Mouse (Mus musculus) stomach, postnatal 0 days (tissue): ENCODE results near the gene Tmem37. TPM values are rescaled to one million over a fixed set of nuclear protein-coding genes. Genes with fewer than 3 reads are reported as not detected.

Experiments
- ATAC-seq: fragments of 200-750 bp; cut with Nextera tagmentation; 2 replicates; pipeline ENCODE4 v1.8.0; 2017; ENCODE audit not compliant: low FRiP score, low TSS enrichment
- DNase-seq: peaks from one replicate; pipeline ENCODE4 v3.0.0-alpha.2; 2016; ENCODE audit warnings: low spot score
- H3K27ac ChIP-seq: fragments of 300-500 bp; sonication (generic); replicated peaks from 2 replicates; pipeline ENCODE4 v1.5.1; 2014; ENCODE audit warnings: mild to moderate bottlenecking, control low read depth
- H3K27me3 ChIP-seq: fragments of 300-500 bp; sonication (generic); 2 replicates; pipeline ENCODE4 v1.6.1; 2014; ENCODE audit warnings: low read length; ENCODE audit not compliant: control insufficient read depth, insufficient read depth
- H3K36me3 ChIP-seq: fragments of 300-500 bp; sonication (generic); 2 replicates; pipeline ENCODE4 v1.6.1; 2014; ENCODE audit warnings: low read length, mixed read lengths; ENCODE audit not compliant: control insufficient read depth, insufficient read depth
- H3K4me1 ChIP-seq: fragments of 300-500 bp; sonication (generic); replicated peaks from 2 replicates; pipeline ENCODE4 v1.6.1; 2014; ENCODE audit warnings: antibody characterized with exemption; ENCODE audit not compliant: control insufficient read depth, insufficient read depth
- H3K4me2 ChIP-seq: fragments of 300-500 bp; sonication (generic); replicated peaks from 2 replicates; pipeline ENCODE4 v1.6.1; 2014; ENCODE audit warnings: low read depth, mild to moderate bottlenecking, control low read depth, moderate library complexity
- H3K4me3 ChIP-seq: fragments of 300-500 bp; sonication (generic); 2 replicates; pipeline ENCODE4 v1.5.1; 2014; ENCODE audit warnings: low read depth, low read length, control low read depth
- H3K9ac ChIP-seq: fragments of 300-500 bp; sonication (generic); 2 replicates; pipeline ENCODE4 v1.6.1; 2014; ENCODE audit warnings: mild to moderate bottlenecking, low read length, control low read depth, mixed read lengths
- H3K9me3 ChIP-seq: fragments of 300-500 bp; sonication (generic); 2 replicates; pipeline ENCODE4 v1.6.1; 2016; ENCODE audit warnings: low read length; ENCODE audit not compliant: control insufficient read depth
- CTCF ChIP-seq: IDR thresholded peaks from 2 replicates; pipeline ENCODE4 v1.5.1; 2016; ENCODE audit warnings: antibody characterized with exemption, low read depth, mild to moderate bottlenecking, moderate library complexity
- EP300 ChIP-seq: optimal IDR thresholded peaks from 2 replicates; pipeline ENCODE3; 2016; ENCODE audit warnings: antibody characterized with exemption
- WGBS: fragments of 180-500 bp; shearing (Covaris S2); extraction: QIAGEN DNeasy Blood & Tissue Kit; methylation state at CpG from one replicate; pipeline ENCODE4 v1.1.7; 2014; 5-methylcytosine and 5-hydroxymethylcytosine counted together
- polyA plus RNA-seq: library from polyadenylated mRNA; unstranded; fragments of >200 nt; fragmentation: Nextera tagmentation; extraction: Ambion mirVana; gene quantifications from 2 replicates; pipeline ENCODE4 v1.2.1, GENCODE M21; 2015

Tmem37 gene
- polyA plus RNA-seq, 1 experiment from 2014 or later = 8.8 TPM

DNA sequence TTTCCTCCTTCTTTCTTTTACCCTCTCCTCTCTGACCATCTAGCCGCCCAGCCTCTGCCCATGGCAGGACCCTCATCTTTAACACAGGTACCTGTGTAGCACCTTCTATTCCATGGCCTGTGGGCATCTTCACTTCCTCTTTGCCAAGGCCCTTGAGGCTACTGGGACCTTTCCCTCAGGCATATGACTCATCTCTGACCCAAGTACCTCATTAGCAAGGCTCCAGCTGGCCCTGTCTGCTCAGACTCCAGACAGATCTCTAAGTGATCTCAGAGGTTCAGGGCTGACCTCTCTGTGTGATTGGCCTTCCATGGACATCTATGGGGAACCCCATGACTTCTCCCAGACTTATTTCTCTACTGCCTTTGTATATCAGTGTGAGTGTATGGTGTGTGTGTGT lies 6.8 kb upstream of the Tmem37 start:
- Histone ChIP-seq H3K4me1 (0 out of 2 replicates have a peak, but pooled peaks cover 2% of the 10 kb centered on the region), H3K9ac (no peak overlapping the region), H3K36me3 (no peaks in the 10 kb centered on the region), H3K4me2 (no peak overlapping the region), H3K27ac (no peak overlapping the region), H3K27me3 (no peaks in the 10 kb centered on the region), H3K9me3 (no peaks in the 10 kb centered on the region), H3K4me3 (no peak overlapping the region)
- WGBS = 94% methylated on average over 1 of the region's 1 CpGs
- DNase-seq (no peak), ATAC-seq (peak; percentile 11; the same call in 1 of the 2 replicates)
- TF ChIP-seq EP300 (no peak), CTCF (no peak)

DNA sequence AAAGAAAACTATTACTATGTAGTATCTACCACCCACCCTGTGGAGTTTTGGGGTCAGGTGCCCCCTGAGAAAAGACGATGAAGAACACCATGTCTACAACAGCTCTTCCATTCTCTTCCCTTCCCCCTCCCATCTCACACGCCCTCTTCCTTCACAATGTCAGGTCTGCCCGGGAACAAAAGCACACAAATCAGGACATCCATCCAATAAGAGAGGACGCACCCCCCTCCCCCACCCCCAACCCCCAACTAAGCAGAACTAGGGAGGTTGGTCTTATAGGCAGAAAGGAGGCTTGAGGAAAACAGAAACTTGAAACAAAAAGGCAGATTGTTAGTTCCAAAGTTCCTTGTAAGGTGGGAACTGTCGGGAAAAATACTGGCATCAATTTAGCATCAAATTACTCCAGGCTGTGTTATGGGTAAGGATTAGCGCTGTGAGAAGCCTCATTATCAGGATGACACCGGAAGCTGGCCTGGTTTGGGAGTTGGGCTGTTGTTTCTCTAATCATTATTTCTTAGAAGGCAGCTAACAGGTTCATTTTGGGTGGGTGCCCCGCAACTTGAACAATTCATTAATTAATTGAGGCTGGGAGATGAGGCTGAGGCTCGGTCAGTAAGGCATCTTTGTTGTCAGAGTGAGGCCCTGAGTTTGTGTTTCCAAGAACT lies 4.0 kb upstream of the Tmem37 start:
- Histone ChIP-seq H3K4me3 (no peak overlapping the region), H3K27ac (no peak overlapping the region), H3K27me3 (no peaks in the 10 kb centered on the region), H3K4me1 (peaks cover 5% of the 10 kb centered on the region; the same call in 1 of the 2 replicates), H3K9ac (no peak overlapping the region), H3K4me2 (no peak overlapping the region), H3K9me3 (no peaks in the 10 kb centered on the region), H3K36me3 (no peaks in the 10 kb centered on the region)
- ATAC-seq = no peak
- TF ChIP-seq EP300 = no peak
- 28% methylated on average over 9 of the region's 9 CpGs for WGBS
- DNase-seq = no peak

DNA sequence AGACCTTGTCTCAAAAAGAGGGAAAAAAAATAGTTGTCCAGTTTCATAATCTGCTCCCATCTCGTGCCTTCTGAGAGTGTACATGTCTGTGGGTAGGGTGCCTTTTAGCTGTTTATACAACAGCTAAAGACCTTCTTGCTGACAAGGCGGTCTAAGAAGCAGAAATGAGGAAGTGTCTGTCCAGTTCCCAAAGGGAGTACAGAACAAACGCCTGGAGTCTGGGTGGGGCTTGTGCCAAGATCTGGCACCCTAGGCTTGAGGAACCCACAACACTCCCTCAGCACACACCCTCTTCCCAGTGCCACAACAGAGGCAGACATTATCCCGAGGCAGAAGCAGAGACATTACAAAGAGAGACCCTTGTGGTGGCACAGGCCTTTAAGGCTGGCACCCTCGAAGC lies 1.6 kb upstream of the Tmem37 start:
- H3K36me3 ChIP-seq = no peaks in the 10 kb centered on the region
- no peak overlapping the region for H3K4me2 ChIP-seq
- H3K27ac ChIP-seq = no peak overlapping the region
- peak; percentile 23; the same call in 1 of the 2 replicates for ATAC-seq
- 45% methylated on average over 5 of the region's 5 CpGs for WGBS
- peak; percentile 39 for DNase-seq
- H3K4me3 ChIP-seq = no peak overlapping the region
- H3K9ac ChIP-seq = no peak overlapping the region
- peaks cover 5% of the 10 kb centered on the region; the same call in 1 of the 2 replicates for H3K4me1 ChIP-seq
- TF ChIP-seq CTCF (no peak), EP300 (no peak)
- H3K27me3 ChIP-seq = no peaks in the 10 kb centered on the region
- no peaks in the 10 kb centered on the region for H3K9me3 ChIP-seq

GRCm38 (mm10) chr1:120074931-120075330 lies 1.1 kb upstream of the Tmem37 start:
- TF ChIP-seq EP300 (no peak), CTCF (no peak)
- peak overlapping the region; percentile 49; the same call in 1 of the 2 replicates for H3K27ac ChIP-seq
- no peak overlapping the region for H3K9ac ChIP-seq
- WGBS = 76% methylated on average over 4 of the region's 4 CpGs
- H3K9me3 ChIP-seq = no peaks in the 10 kb centered on the region
- H3K36me3 ChIP-seq = no peaks in the 10 kb centered on the region
- no peaks in the 10 kb centered on the region for H3K27me3 ChIP-seq
- DNase-seq (no peak), ATAC-seq (no peak)
- peaks cover 5% of the 10 kb centered on the region; the same call in 1 of the 2 replicates for H3K4me1 ChIP-seq
- H3K4me3 ChIP-seq = no peak overlapping the region
- H3K4me2 ChIP-seq = no peak overlapping the region

DNA sequence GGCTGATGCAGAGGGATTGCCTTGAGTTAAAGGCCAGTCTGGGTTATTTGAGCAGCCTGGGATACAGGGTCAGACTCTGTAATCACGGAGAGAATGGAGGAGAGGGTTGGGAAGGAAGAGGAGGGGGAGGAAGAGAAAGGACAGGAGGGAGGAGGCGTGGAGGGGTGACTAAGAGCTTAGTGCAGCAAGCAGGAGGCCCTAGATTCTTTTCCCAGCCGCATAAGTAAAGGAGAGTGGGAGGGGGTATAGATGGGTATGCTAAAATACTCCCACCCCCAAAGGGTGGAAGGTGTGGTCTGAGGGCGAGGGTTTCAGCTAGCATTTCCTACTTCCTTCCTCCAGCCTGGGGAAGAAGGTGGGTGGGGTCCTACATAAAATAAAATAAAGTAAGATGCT lies 431 bp upstream of the Tmem37 start:
- 30% methylated on average over 4 of the region's 4 CpGs for WGBS
- H3K4me3 ChIP-seq = no peak overlapping the region
- H3K27ac ChIP-seq = no peak overlapping the region
- no peak overlapping the region for H3K9ac ChIP-seq
- H3K36me3 ChIP-seq = no peaks in the 10 kb centered on the region
- DNase-seq = no peak
- ATAC-seq = 0 out of 2 replicates have a peak, but pooled peaks have one; percentile 9
- no peaks in the 10 kb centered on the region for H3K9me3 ChIP-seq
- peaks cover 5% of the 10 kb centered on the region; the same call in 1 of the 2 replicates for H3K4me1 ChIP-seq
- H3K4me2 ChIP-seq = peak overlapping the region; percentile 69; the same call in 1 of the 2 replicates
- no peaks in the 10 kb centered on the region for H3K27me3 ChIP-seq
- TF ChIP-seq CTCF (no peak), EP300 (no peak)

- ATAC-seq = no peak
- Histone ChIP-seq H3K4me3 (peak overlapping the region; percentile 28), H3K9ac (no peak overlapping the region), H3K4me1 (peaks cover 5% of the 10 kb centered on the region; the same call in 1 of the 2 replicates), H3K4me2 (peak overlapping the region; percentile 69), H3K9me3 (no peaks in the 10 kb centered on the region), H3K27me3 (no peaks in the 10 kb centered on the region), H3K27ac (no peak overlapping the region), H3K36me3 (no peaks in the 10 kb centered on the region)
- TF ChIP-seq EP300 (no peak), CTCF (no peak)
- peak; percentile 35 for DNase-seq
- WGBS = 7% methylated on average over 16 of the region's 16 CpGs
Observed at GRCm38 (mm10) chr1:120072900-120073299, 974 bp downstream of the Tmem37 start.
